Mouse (Mus musculus) hindlimb bud, embryonic 11.5 days (tissue): ENCODE data around the gene H2afj.

Source experiments
- DNase-seq: peaks from one replicate; pipeline ENCODE4 v3.0.0-alpha.2; 2012; ENCODE audit warnings: low read depth, low spot score; ENCODE audit errors: extremely low spot score

H2afj gene

GRCm38 (mm10) chr6:136844903-136845302 is 36.9 kb downstream of the H2afj start:
- no peak for DNase-seq

- no peak for DNase-seq
Measured at GRCm38 (mm10) chr6:136845706-136846480, 37.8 kb downstream of the H2afj start.

- no peak for DNase-seq
Measured at GRCm38 (mm10) chr6:136847267-136847666, 39.2 kb downstream of the H2afj start.

GRCm38 (mm10) chr6:136847790-136848189 is 39.7 kb downstream of the H2afj start:
- no peak for DNase-seq

- DNase-seq, result no peak
Measured at GRCm38 (mm10) chr6:136848399-136848798, 40.4 kb downstream of the H2afj start.

- DNase-seq, result no peak
Measured at GRCm38 (mm10) chr6:136848971-136849370, 40.9 kb downstream of the H2afj start.

- no peak for DNase-seq
Measured at GRCm38 (mm10) chr6:136850267-136850666, 42.2 kb downstream of the H2afj start.

GRCm38 (mm10) chr6:136852348-136852747 is 44.3 kb downstream of the H2afj start:
- DNase-seq, result no peak

- no peak for DNase-seq
Measured at GRCm38 (mm10) chr6:136852762-136853161, 44.7 kb downstream of the H2afj start.

- DNase-seq, result no peak
Measured at GRCm38 (mm10) chr6:136854361-136854781, 46.3 kb downstream of the H2afj start.

- DNase-seq, result no peak
Measured at GRCm38 (mm10) chr6:136855183-136855582, 47.1 kb downstream of the H2afj start.

- DNase-seq, result no peak
Measured at GRCm38 (mm10) chr6:136856071-136856636, 48.1 kb downstream of the H2afj start.

- no peak for DNase-seq
Measured at GRCm38 (mm10) chr6:136857186-136857872, 49.3 kb downstream of the H2afj start, which contains the start of gene Art4. TSS of gene Art4 (minus strand) at chr6:136857733.

GRCm38 (mm10) chr6:136857873-136858260 is 49.8 kb downstream of the H2afj start:
- DNase-seq, result no peak

GRCm38 (mm10) chr6:136858420-136858819 is 50.4 kb downstream of the H2afj start:
- no peak for DNase-seq
